Mouse (Mus musculus) testis, adult 2 months (tissue): Measurements from ENCODE around the gene Gba2. TPM values are rescaled to one million over a fixed set of nuclear protein-coding genes. Genes with fewer than 3 reads are reported as not detected.
"Not testable (repeated sequence)": the region's sequence is repeated elsewhere in the genome, so short reads cannot be mapped to it uniquely, and the experiment has no call there.

ENCODE experiments used
- H3K27ac ChIP-seq: fragments of 200-500 bp; 2 replicates; pipeline ENCODE4 v1.5.1; 2012; ENCODE audit warnings: low read depth, low read length; ENCODE audit not compliant: control insufficient read depth, insufficient read depth
- H3K27me3 ChIP-seq: fragments of 200-500 bp; 2 replicates; pipeline ENCODE4 v1.6.1; 2012; ENCODE audit warnings: mild to moderate bottlenecking, low read length, moderate library complexity; ENCODE audit not compliant: control insufficient read depth, insufficient read depth
- H3K36me3 ChIP-seq: fragments of 200-500 bp; 2 replicates; pipeline ENCODE4 v1.6.1; 2012; ENCODE audit warnings: mild to moderate bottlenecking, low read length; ENCODE audit not compliant: control insufficient read depth, insufficient read depth
- H3K4me1 ChIP-seq: fragments of 200-500 bp; 2 replicates; pipeline ENCODE4 v1.6.1; 2012; ENCODE audit warnings: low read length; ENCODE audit not compliant: control insufficient read depth, insufficient read depth
- H3K4me3 ChIP-seq: fragments of 200-500 bp; 2 replicates; pipeline ENCODE4 v1.5.1; 2012; ENCODE audit warnings: low read depth, mild to moderate bottlenecking, low read length, moderate library complexity, mixed read lengths; ENCODE audit not compliant: control insufficient read depth
- CTCF ChIP-seq: fragments of 200-500 bp; IDR thresholded peaks from 2 replicates; pipeline ENCODE4 v1.5.1; 2012; ENCODE audit warnings: low read depth, mild to moderate bottlenecking, inconsistent platforms, low read length, moderate library complexity; ENCODE audit not compliant: control insufficient read depth, insufficient read depth, insufficient replicate concordance
- POLR2A ChIP-seq: fragments of 200-500 bp; IDR thresholded peaks from 2 replicates; pipeline ENCODE4 v1.6.1; 2012; ENCODE audit warnings: low read depth, mild to moderate bottlenecking, inconsistent platforms, low read length, moderate library complexity; ENCODE audit not compliant: control insufficient read depth
- polyA plus RNA-seq: library from polyadenylated mRNA; depleted of rRNA; stranded (reverse); fragments of >200 nt; gene quantifications from 2 replicates; pipeline ENCODE4 v1.2.3, GENCODE M21; 2012

Gba2 gene
- polyA plus RNA-seq, 1 experiment: 61.0 TPM

DNA sequence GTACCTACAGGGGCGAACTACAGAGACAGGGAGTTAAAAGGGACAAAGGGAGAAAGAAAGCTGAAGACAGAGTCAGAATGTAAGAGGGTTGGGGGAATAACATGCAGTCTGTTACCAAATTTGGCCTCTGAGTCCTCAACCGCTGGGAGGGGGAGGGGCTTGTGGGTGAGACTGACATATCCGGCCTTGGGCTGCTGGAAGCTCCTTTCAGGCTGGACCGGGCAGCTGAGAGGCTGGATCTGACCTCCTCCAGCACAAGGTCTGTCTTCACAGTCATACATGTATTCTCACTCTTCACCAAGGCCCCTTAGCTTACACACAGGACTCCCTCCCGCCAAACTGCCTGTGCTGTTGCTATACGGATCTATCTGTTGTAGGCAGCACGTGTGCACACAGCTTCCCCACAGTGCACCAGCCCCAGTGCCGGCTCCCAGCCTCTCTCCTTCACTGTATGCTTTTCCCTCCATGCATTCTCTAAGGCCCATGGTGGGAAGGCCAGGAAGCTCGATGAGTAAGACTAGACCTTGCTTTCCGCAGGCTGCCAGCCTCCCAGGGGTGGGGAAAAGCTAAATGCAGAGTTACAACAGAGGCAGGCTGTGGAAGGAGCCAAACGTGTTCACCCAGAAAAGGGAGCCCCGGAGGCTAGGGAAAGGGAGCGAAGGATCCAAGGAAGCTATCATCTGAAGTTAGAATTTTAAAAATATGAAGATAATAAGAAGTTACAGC, 19.9 kb downstream of the Gba2 start:
- no peaks in the 10 kb centered on the region for H3K27me3 ChIP-seq
- H3K27ac ChIP-seq: peak overlapping the region; percentile 81
- no peak overlapping the region for H3K4me3 ChIP-seq
- peaks cover 2% of the 10 kb centered on the region for H3K36me3 ChIP-seq
- TF ChIP-seq CTCF (no peak), POLR2A (peak; percentile 46; the same call in 1 of the 2 replicates)
- H3K4me1 ChIP-seq: peaks cover 13% of the 10 kb centered on the region

DNA sequence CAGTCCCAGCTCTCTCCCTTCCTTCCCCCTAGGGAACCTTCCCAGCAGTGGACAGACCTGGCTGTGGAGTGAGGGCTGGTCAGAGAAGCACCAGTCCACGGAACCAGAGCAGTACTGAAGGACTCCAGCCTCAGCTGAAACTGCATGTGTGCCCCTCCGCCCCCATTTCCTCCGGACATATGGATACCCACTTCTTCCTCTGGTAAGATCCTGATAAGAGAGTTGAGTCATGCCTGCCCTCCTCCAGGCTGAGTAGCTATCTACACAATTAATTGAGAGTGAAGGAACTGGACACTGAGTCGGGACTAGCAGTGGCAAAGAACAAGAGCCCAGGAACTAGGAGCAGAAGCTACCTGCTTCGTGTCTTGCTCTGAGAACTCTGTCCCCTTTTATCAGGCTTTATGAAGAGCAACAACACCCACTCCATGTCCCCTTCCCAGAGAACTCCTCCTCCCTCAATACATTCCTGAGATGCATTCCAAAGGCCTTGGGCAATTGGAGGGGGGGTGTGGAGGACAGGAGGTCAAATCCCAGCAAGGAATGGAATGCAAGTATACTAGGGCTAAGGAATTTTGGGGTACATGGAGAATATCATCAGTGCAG, 20.5 kb downstream of the Gba2 start:
- peaks cover 13% of the 10 kb centered on the region for H3K4me1 ChIP-seq
- H3K36me3 ChIP-seq: peaks cover 2% of the 10 kb centered on the region
- peak overlapping the region; percentile 41; the same call in 1 of the 2 replicates for H3K27ac ChIP-seq
- no peak overlapping the region for H3K4me3 ChIP-seq
- no peaks in the 10 kb centered on the region for H3K27me3 ChIP-seq
- no peak for TF ChIP-seq CTCF

DNA sequence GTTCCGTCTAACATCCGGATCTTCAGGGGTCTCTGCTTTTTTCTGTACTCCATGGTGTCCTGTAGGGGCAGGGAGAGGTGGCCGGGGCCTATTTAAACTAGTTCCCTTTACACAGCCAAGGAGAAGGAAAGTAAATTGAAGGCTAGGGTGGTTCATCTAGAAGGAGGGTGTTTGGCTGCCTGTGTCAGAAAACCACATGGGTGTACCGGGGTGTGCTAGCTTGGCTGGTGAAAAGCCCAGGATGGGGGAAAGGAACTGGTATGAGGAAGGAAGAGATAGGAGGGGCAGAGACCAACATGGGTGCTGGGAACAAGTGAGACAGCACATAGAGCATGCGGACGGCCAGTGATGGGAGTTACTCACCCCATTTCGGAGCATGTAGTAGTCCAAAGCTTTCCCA, 22.7 kb downstream of the Gba2 start:
- no peak for TF ChIP-seq POLR2A
- TF ChIP-seq CTCF: no peak
- Histone ChIP-seq H3K27ac (no peak overlapping the region), H3K4me1 (peaks cover 8% of the 10 kb centered on the region), H3K36me3 (peaks cover 4% of the 10 kb centered on the region), H3K4me3 (peak overlapping the region; percentile 58; the same call in 1 of the 2 replicates), H3K27me3 (no peaks in the 10 kb centered on the region)

DNA sequence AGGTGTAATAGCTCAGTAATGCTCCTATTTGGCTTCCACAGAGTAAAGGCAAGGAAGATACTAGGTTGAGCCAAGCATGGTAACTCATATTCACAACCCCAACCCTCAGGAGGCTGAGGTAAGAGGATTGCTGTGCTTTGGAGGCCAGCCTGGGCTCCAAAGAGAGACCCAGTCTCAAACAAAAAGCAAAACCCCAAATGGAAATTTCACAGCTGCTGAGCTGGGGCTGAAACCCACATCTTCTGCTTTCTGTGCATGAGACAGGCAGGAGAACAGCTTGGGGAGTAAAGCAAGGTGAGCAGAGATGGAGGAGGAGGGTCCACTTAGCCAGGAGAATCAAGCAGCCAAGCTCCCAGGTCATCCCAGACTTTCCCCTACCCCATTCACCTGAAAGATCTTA, 24.8 kb downstream of the Gba2 start:
- Histone ChIP-seq H3K36me3 (peaks cover 4% of the 10 kb centered on the region), H3K27ac (no peak overlapping the region), H3K27me3 (no peaks in the 10 kb centered on the region), H3K4me1 (peaks cover 1% of the 10 kb centered on the region; the same call in 1 of the 2 replicates), H3K4me3 (no peak overlapping the region)
- TF ChIP-seq POLR2A (no peak), CTCF (no peak)

DNA sequence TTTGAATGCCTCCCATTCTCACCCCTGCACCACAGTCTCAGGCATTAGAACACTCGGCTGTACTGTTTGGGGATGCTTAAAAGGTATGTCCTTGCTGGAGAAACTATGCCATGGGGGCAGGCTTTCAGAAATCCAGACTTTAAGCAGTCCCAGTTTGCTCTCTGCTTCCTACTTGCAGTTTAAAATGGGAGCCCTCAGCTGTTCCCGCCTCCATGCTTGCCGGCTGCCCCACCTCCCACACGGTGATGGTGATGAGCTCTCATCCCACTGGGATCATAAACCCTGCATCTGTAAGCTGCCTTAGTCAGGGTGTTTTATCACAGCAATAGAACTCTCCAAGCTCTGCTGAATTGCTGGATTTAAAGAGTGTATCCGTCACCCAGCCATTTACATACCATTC, 26.2 kb downstream of the Gba2 start:
- no peaks in the 10 kb centered on the region for H3K4me1 ChIP-seq
- H3K4me3 ChIP-seq: no peak overlapping the region
- H3K36me3 ChIP-seq: peaks cover 9% of the 10 kb centered on the region
- no peaks in the 10 kb centered on the region for H3K27me3 ChIP-seq
- H3K27ac ChIP-seq: no peak overlapping the region
- TF ChIP-seq POLR2A: no peak
- no peak for TF ChIP-seq CTCF

DNA sequence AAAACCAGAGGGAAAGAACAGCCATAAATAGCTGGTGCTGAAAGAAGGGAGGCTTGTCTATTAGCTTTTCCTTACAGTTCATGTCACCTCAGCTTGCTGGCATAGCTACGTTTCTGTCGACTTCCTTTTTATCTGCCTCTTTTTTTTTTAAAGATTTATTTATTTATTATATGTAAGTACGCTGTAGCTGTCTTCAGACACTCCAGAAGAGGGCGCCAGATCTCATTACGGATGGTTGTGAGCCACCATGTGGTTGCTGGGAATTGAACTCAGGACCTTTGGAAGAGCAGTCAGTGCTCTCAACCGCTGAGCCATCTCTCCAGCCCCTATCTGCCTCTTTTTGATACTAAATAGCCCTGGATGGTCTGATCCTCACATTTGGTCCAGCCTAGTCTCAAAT, 26.8 kb downstream of the Gba2 start:
- peaks cover 10% of the 10 kb centered on the region for H3K36me3 ChIP-seq
- not testable (repeated sequence) for H3K27ac ChIP-seq, H3K27me3 ChIP-seq, H3K4me1 ChIP-seq, H3K4me3 ChIP-seq

DNA sequence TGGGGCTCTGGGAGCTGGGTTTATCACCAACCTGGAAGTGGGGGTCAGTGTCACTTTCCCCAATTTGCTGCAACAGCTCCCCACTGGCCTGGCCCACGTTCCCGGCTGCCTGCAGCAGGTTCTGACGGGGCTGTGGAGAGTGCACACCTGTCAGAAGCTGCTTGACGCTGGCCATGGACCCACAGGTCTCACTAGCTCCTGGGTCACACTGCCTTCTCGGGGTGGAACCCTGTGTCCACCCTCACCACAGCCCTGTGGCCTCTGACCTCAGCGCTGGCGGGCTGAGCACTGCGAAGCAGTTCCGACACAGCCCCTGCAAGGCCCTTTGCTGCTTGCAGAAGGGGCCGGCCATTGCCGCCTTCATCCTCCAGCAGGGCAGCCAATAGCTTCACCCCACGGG, 29.6 kb downstream of the Gba2 start:
- H3K4me3 ChIP-seq: no peak overlapping the region
- no peak overlapping the region for H3K27ac ChIP-seq
- peaks cover 21% of the 10 kb centered on the region for H3K36me3 ChIP-seq
- no peaks in the 10 kb centered on the region for H3K4me1 ChIP-seq
- TF ChIP-seq POLR2A: no peak
- TF ChIP-seq CTCF: no peak
- no peaks in the 10 kb centered on the region for H3K27me3 ChIP-seq

DNA sequence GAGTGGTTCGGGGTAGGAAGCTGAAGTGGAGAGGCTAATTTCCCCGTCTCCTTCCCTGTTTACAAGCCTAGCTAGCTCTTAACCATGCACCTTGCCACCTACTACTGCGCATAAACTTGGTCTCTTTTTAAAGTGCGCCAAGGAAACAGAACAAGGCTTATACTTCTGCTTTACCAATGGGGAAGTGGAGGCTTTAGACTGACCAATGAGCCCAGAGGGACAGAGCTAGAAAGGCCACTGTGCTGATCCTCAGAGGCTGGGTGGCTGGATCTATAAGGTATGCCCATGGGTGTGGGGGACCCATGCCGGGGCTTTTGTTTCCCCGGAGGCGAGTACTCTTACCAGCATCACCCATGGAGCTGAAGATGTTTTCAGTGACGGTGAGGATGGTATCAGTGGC, 31.5 kb downstream of the Gba2 start:
- peaks cover 21% of the 10 kb centered on the region for H3K36me3 ChIP-seq
- H3K27ac ChIP-seq: no peak overlapping the region
- H3K4me3 ChIP-seq: no peak overlapping the region
- no peak for TF ChIP-seq POLR2A
- TF ChIP-seq CTCF: no peak
- no peaks in the 10 kb centered on the region for H3K4me1 ChIP-seq
- H3K27me3 ChIP-seq: no peaks in the 10 kb centered on the region
